Mouse (Mus musculus): Measurements from ENCODE around the gene Spata45.

GRCm38 (mm10) chr1:190996346-190996877, 40.0 kb upstream of the Spata45 start:
- TF ChIP-seq MAFK (IDR thresholded peaks at IDR 0.05; ENCODE audit: insufficient read depth, low read depth, low read length): no peak
- TF ChIP-seq ZNF384 (IDR thresholded peaks at IDR 0.05; ENCODE audit: low read depth, low read length): no peak
